Mouse (Mus musculus): ENCODE results near the gene Med18.

- TF ChIP-seq POLR2A (IDR thresholded peaks at IDR 0.05; ENCODE audit: borderline replicate concordance, low read depth, low read length): no peak
- TF ChIP-seq CTCF (IDR thresholded peaks at IDR 0.05; ENCODE audit: low read depth, low read length): no peak
Observed at GRCm38 (mm10) chr4:132409587-132410229, 54.0 kb downstream of the Med18 start.
